ENCODE assay signal across 8 mouse cellular contexts in genomic region chr6:117907979-117908355, GRCm38 (mm10). TPM values are rescaled to one million over a fixed set of nuclear protein-coding genes. Genes with fewer than 3 reads are reported as not detected.
A peak's percentile ranks its signal among the peaks of the same experiment; 100 is the strongest.
DNase-seq lines count a peak whose midpoint lies in the region; ATAC-seq and TF ChIP-seq lines count a peak whose summit lies in the region.

No protein-coding gene starts in this region.

- WGBS in thymus, adult 2 months: 0% methylated on average over 26 of the region's 26 CpGs
- WGBS in liver, embryonic 11.5 days: under 1% methylated on average over 26 of the region's 26 CpGs
- WGBS in stomach, embryonic 16.5 days: under 1% methylated on average over 26 of the region's 26 CpGs

- no peaks in the 10 kb centered on the region for H3K36me3 ChIP-seq in thymus, adult 2 months (ENCODE audit: control insufficient read depth, insufficient read depth, low read length)
- peaks cover 2% of the 10 kb centered on the region; the same call in 1 of the 2 replicates for H3K36me3 ChIP-seq in liver, embryonic 11.5 days (ENCODE audit: control insufficient read depth, insufficient read depth, low read length)
- no peaks in the 10 kb centered on the region for H3K36me3 ChIP-seq in stomach, embryonic 16.5 days (ENCODE audit: control insufficient read depth, insufficient read depth, low read length)

- ATAC-seq in liver, embryonic 11.5 days (replicated peaks; ENCODE audit: low FRiP score): no peak
- ATAC-seq in stomach, embryonic 16.5 days (ENCODE audit: insufficient read depth, low FRiP score): no peak

- no peak for TF ChIP-seq POLR2A in thymus, adult 2 months (IDR thresholded peaks at IDR 0.05; ENCODE audit: control insufficient read depth, extremely low read depth, insufficient read depth, low read length, poor library complexity)

- H3K27ac ChIP-seq in gastrocnemius, adult 2 months: peak overlapping the region; percentile 99
- H3K27ac ChIP-seq in thymus, adult 2 months (ENCODE audit: control insufficient read depth, insufficient read depth, low read length): peak overlapping the region; percentile 47
- peak overlapping the region; percentile 99 for H3K27ac ChIP-seq in liver, embryonic 11.5 days (ENCODE audit: low read depth, low read length)
- peak overlapping the region; percentile 100 for H3K27ac ChIP-seq in stomach, embryonic 16.5 days (ENCODE audit: low read length)

- intact Hi-C loops in gastrocnemius, adult 2 months (cut with DNase I): no loop called here

- DNase-seq in gastrocnemius, adult 2 months: no peak
- no peak for DNase-seq in gastrocnemius, postnatal 10 days
- DNase-seq in thymus, adult 2 months: no peak
- DNase-seq in thymus, postnatal 14 days: no peak
- DNase-seq in liver, embryonic 11.5 days (ENCODE audit: low spot score): no peak
- no peak for DNase-seq in spleen, adult 12 weeks (ENCODE audit: low spot score)
- no peak for DNase-seq in kidney, adult 18-20 months

- peak overlapping the region; percentile 100 for H3K9ac ChIP-seq in liver, embryonic 11.5 days (ENCODE audit: low read depth, low read length)
- H3K9ac ChIP-seq in stomach, embryonic 16.5 days (ENCODE audit: low read length): peak overlapping the region; percentile 100

- no peaks in the 10 kb centered on the region for H3K9me3 ChIP-seq in liver, embryonic 11.5 days (ENCODE audit: control insufficient read depth, low read length)
- no peaks in the 10 kb centered on the region for H3K9me3 ChIP-seq in stomach, embryonic 16.5 days (replicated peaks; ENCODE audit: control insufficient read depth, low read length)

- peak overlapping the region; percentile 86 for H3K4me3 ChIP-seq in gastrocnemius, adult 2 months
- H3K4me3 ChIP-seq in thymus, adult 2 months (ENCODE audit: control insufficient read depth, insufficient read depth, low read length): peak overlapping the region; percentile 83
- peak overlapping the region; percentile 99 for H3K4me3 ChIP-seq in liver, embryonic 11.5 days (ENCODE audit: low read depth, low read length)
- peak overlapping the region; percentile 100 for H3K4me3 ChIP-seq in stomach, embryonic 16.5 days (replicated peaks; ENCODE audit: low read length)

- H3K4me1 ChIP-seq in thymus, adult 2 months (replicated peaks; ENCODE audit: control insufficient read depth, insufficient read depth, low read length): peaks cover 10% of the 10 kb centered on the region
- peaks cover 31% of the 10 kb centered on the region for H3K4me1 ChIP-seq in liver, embryonic 11.5 days (replicated peaks; ENCODE audit: control insufficient read depth, insufficient read depth, low read length)
- peaks cover 18% of the 10 kb centered on the region for H3K4me1 ChIP-seq in stomach, embryonic 16.5 days (ENCODE audit: control insufficient read depth, insufficient read depth, low read length)

- TF ChIP-seq CTCF in gastrocnemius, adult 2 months (IDR thresholded peaks at IDR 0.05): 0 out of 2 replicates have a peak, but pooled peaks have one; percentile 1
- TF ChIP-seq CTCF in thymus, adult 2 months (IDR thresholded peaks at IDR 0.05; ENCODE audit: borderline replicate concordance, control insufficient read depth, extremely low read depth, insufficient read depth, low read length, poor library complexity): no peak

- H3K4me2 ChIP-seq in liver, embryonic 11.5 days: peak overlapping the region; percentile 97
- H3K4me2 ChIP-seq in stomach, embryonic 16.5 days (ENCODE audit: low read depth, low read length): peak overlapping the region; percentile 69

- no peaks in the 10 kb centered on the region for H3K27me3 ChIP-seq in thymus, adult 2 months (ENCODE audit: control insufficient read depth, insufficient read depth, low read length)
- H3K27me3 ChIP-seq in liver, embryonic 11.5 days (replicated peaks; ENCODE audit: control insufficient read depth, insufficient read depth, low read length): no peaks in the 10 kb centered on the region
- no peaks in the 10 kb centered on the region for H3K27me3 ChIP-seq in stomach, embryonic 16.5 days (ENCODE audit: control insufficient read depth, insufficient read depth, low read length)

RNA-seq across cellular contexts. Expression of gene Hnrnpf, which starts 7.8 kb away (rescaled TPM):
- 100 to 1,000 TPM; 104 to 108 TPM for total RNA-seq in gastrocnemius, adult 2 months (2021)
- 100 to 1,000 TPM; 199 to 227 TPM for total RNA-seq in gastrocnemius, postnatal 10 days (2021)
- 316 and 376 TPM in 2 replicates for polyA plus RNA-seq in thymus, adult 2 months (2012; rRNA removed)
- 960 and 1,037 TPM in 2 replicates for polyA plus RNA-seq in liver, embryonic 11.5 days (2014; fragmentation: Nextera tagmentation; extraction: Ambion mirVana)
- 688 and 741 TPM in 2 replicates for polyA plus RNA-seq in stomach, embryonic 16.5 days (2015; fragmentation: Nextera tagmentation; extraction: Ambion mirVana)

RNA-seq across cellular contexts. Expression of gene Fxyd4, which starts 29.5 kb away (rescaled TPM):
- not detected for total RNA-seq in gastrocnemius, adult 2 months (2021)
- not detected for total RNA-seq in gastrocnemius, postnatal 10 days (2021)
- 0.37 and 0.77 TPM in 2 replicates for polyA plus RNA-seq in thymus, adult 2 months (2012; rRNA removed)
- polyA plus RNA-seq in liver, embryonic 11.5 days (2014; fragmentation: Nextera tagmentation; extraction: Ambion mirVana): 1.2 and 2.1 TPM in 2 replicates
- 2.4 and 4.2 TPM in 2 replicates for polyA plus RNA-seq in stomach, embryonic 16.5 days (2015; fragmentation: Nextera tagmentation; extraction: Ambion mirVana)

RNA-seq across cellular contexts. Expression of gene Zfp239, which starts 46.1 kb away (rescaled TPM):
- under 1 TPM; 0.59 to 0.75 TPM for total RNA-seq in gastrocnemius, adult 2 months (2021)
- under 1 TPM; 0.23 to 0.95 TPM for total RNA-seq in gastrocnemius, postnatal 10 days (2021)
- polyA plus RNA-seq in thymus, adult 2 months (2012; rRNA removed): 2.0 and 2.9 TPM in 2 replicates
- polyA plus RNA-seq in liver, embryonic 11.5 days (2014; fragmentation: Nextera tagmentation; extraction: Ambion mirVana): 8.2 and 8.7 TPM in 2 replicates
- polyA plus RNA-seq in stomach, embryonic 16.5 days (2015; fragmentation: Nextera tagmentation; extraction: Ambion mirVana): 4.8 and 6.0 TPM in 2 replicates

Comparison
In these comparisons a context has a peak if more than half of its experiments do, and no peak if none do; other contexts are left out.
1. H3K27ac ChIP-seq: peak in every context shown above with its lines; median percentile 100 in stomach, embryonic 16.5 days; 99 in gastrocnemius, adult 2 months; 99 in liver, embryonic 11.5 days; 47 in thymus, adult 2 months.